Mouse (Mus musculus): ENCODE results near the gene Gdf15. TPM values are rescaled to one million over a fixed set of nuclear protein-coding genes. Genes with fewer than 3 reads are reported as not detected.

The Gdf15 gene
- polyA plus RNA-seq (2012; rRNA removed), result 5.4 and 6.6 TPM in 2 replicates

DNA sequence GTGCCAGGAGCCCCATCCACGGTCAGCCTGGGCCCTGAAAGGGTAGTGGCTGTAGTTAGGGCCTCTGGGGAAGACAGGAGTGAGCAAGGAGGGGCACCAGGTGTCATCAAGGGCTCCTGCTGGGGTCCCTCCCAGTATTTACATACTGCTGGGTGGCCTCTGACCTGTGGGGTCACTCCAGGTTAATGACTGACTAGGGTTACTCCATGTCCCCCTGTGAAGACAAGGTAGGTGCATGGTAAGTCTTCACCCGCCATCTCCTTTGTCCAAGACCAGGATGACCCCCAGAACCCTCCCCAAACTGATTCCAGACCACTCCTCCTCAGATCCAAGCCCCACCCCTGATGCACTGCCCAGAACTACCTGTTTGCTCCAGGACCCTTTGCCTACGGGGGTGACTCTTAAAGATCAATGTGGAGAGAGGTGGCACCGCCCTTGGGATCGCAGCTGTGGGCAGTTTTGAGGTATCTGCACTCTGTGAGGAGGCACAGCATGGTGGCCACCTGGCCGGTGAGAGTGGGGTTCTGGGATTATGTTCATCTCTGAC is at the start of gene Gdf15:
Gene Gdf15, minus strand, starts transcription at position 111 of the 547 bp plus-strand sequence.
- Histone ChIP-seq H3K4me3 (replicated peaks; ENCODE audit: extremely low read depth, low read depth, low read length) (no peak within 1 kb of the TSS), H3K4me1 (ENCODE audit: control insufficient read depth, insufficient read depth, low read length) (peaks cover 12% of the 10 kb centered on the region)
- no peak for TF ChIP-seq POLR2A (IDR thresholded peaks at IDR 0.05; ENCODE audit: borderline replicate concordance, extremely low read depth, low read depth, low read length)
- TF ChIP-seq CTCF (IDR thresholded peaks at IDR 0.05; ENCODE audit: insufficient read depth, low read length), result no peak
- DNase-seq, result no peak
- WGBS, result 86% methylated on average over 6 of the region's 6 CpGs

DNA sequence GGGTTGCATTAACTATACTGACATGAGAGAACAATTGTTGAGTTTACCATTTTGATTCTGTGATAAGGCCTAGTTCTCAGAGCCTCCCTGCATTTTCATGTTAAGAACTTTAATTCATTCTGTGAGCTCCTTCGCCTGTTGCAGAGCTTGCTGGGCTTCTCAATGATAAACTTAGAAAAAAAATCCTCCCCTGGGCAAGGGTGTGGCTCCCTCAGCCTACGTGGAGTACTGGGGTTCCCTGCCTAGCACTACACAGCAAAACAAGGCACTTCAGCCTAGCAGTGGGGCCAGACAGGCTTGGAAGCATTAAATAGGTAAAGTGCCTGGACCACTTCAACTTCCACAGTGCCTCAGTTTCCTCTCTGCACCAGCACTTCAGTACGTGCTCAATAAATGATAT is 49.2 kb upstream of the Gdf15 start:
- 54% methylated on average over 3 of the region's 3 CpGs for WGBS
- TF ChIP-seq CTCF (IDR thresholded peaks at IDR 0.05; ENCODE audit: insufficient read depth, low read length) (no peak), POLR2A (IDR thresholded peaks at IDR 0.05; ENCODE audit: borderline replicate concordance, extremely low read depth, low read depth, low read length) (no peak)
- Histone ChIP-seq H3K4me3 (replicated peaks; ENCODE audit: extremely low read depth, low read depth, low read length) (no peak overlapping the region), H3K4me1 (ENCODE audit: control insufficient read depth, insufficient read depth, low read length) (peaks cover 11% of the 10 kb centered on the region)
- DNase-seq, result no peak

DNA sequence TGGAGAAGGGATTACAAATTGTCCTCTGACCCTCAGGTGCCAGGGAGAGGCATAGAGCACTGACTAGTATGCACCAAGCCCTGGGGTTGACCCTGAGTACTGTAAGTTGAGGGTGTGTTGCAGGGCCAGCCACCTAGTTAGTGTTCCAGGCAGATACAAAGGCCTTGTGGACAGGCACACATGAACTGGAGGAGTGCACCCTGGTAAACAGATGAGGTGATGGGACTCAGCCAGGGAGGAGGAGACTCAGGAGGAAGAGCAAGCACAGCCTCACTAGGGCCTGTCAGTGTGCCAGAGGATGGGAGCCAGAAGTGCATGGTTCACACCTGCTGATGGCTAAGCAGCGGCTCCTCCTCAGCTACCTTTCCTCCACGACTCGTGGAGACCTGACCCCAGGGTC is 47.8 kb upstream of the Gdf15 start:
- WGBS, result 76% methylated on average over 3 of the region's 3 CpGs
- TF ChIP-seq CTCF (IDR thresholded peaks at IDR 0.05; ENCODE audit: insufficient read depth, low read length), result no peak
- TF ChIP-seq POLR2A (IDR thresholded peaks at IDR 0.05; ENCODE audit: borderline replicate concordance, extremely low read depth, low read depth, low read length), result no peak
- no peak overlapping the region for H3K4me3 ChIP-seq (replicated peaks; ENCODE audit: extremely low read depth, low read depth, low read length)
- DNase-seq, result no peak
- H3K4me1 ChIP-seq (ENCODE audit: control insufficient read depth, insufficient read depth, low read length), result peaks cover 16% of the 10 kb centered on the region

DNA sequence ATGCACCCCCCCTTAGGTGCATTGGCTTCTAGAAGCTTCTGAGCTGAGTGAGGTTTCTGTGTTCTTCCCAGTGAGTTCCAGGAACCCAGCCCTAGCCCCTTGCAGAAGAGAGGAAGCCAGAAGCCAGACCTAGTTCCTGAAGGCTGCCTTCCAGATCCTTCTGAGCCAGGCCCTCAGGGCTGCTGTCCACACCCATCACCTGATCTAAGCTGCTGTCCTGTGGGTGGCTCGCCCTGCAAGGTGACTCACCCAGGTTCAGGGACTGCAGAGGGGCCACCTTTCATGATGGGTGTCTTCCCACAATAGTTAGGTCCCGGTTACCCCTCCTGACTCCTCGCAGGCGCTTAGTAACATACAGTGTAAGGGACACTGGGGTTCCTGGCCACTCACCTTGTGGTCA is 47.1 kb upstream of the Gdf15 start:
- TF ChIP-seq POLR2A (IDR thresholded peaks at IDR 0.05; ENCODE audit: borderline replicate concordance, extremely low read depth, low read depth, low read length) (no peak), CTCF (IDR thresholded peaks at IDR 0.05; ENCODE audit: insufficient read depth, low read length) (no peak)
- Histone ChIP-seq H3K4me3 (replicated peaks; ENCODE audit: extremely low read depth, low read depth, low read length) (no peak overlapping the region), H3K4me1 (ENCODE audit: control insufficient read depth, insufficient read depth, low read length) (peaks cover 22% of the 10 kb centered on the region)
- no peak for DNase-seq
- 83% methylated on average over 4 of the region's 4 CpGs for WGBS

DNA sequence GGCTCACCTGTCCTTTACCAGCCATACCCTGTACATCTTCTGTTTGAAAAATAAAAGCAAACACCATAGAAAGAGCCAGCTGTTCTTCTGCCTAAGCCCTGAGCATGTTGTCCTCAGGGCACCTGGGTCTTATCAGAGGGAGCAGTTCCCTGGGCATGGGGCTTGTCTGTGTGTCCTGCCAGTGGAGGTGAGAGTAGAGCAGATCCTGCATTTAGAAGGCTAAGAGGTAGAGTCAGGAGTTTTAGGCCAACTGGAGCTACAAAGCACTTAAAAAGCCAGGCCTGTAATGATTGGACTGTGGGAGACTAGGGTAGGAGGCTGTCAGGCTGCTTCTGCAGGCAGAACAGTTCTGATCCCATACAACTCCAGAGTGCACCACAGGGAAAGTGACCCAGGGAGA is 46.4 kb upstream of the Gdf15 start:
- TF ChIP-seq POLR2A (IDR thresholded peaks at IDR 0.05; ENCODE audit: borderline replicate concordance, extremely low read depth, low read depth, low read length) (no peak), CTCF (IDR thresholded peaks at IDR 0.05; ENCODE audit: insufficient read depth, low read length) (no peak)
- DNase-seq, result no peak
- Histone ChIP-seq H3K4me3 (replicated peaks; ENCODE audit: extremely low read depth, low read depth, low read length) (no peak overlapping the region), H3K4me1 (ENCODE audit: control insufficient read depth, insufficient read depth, low read length) (peaks cover 28% of the 10 kb centered on the region)

DNA sequence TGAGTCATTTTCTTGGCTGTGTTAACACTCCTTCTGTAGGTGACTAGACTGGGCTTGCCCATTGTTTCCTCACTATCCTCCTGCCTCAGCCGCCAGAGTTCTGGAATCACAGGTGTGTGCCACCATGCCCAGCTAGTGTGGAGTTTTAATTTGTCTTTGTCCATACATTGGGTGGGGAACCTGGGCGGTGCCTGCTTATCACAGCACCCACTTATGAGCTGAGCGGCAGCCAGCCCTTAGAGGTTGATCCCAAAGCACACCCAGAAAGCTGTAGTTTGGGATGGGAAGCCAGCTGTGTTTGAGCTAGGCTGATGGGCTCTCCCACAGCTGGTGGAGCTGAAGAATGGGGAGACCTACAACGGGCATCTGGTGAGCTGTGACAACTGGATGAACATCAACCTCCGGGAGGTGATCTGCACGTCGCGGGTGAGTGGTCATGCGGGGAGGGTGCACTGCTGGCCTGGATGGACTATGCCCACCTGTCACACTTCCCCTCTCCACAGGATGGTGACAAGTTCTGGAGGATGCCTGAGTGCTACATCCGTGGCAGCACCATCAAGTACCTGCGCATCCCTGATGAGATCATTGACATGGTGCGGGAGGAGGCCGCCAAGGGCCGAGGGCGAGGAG is 45.3 kb upstream of the Gdf15 start:
- TF ChIP-seq POLR2A (IDR thresholded peaks at IDR 0.05; ENCODE audit: borderline replicate concordance, extremely low read depth, low read depth, low read length), result no peak
- TF ChIP-seq CTCF (IDR thresholded peaks at IDR 0.05; ENCODE audit: insufficient read depth, low read length), result no peak
- no peak for DNase-seq
- H3K4me3 ChIP-seq (replicated peaks; ENCODE audit: extremely low read depth, low read depth, low read length), result no peak overlapping the region
- 91% methylated on average over 15 of the region's 15 CpGs for WGBS
- H3K4me1 ChIP-seq (ENCODE audit: control insufficient read depth, insufficient read depth, low read length), result peaks cover 28% of the 10 kb centered on the region

DNA sequence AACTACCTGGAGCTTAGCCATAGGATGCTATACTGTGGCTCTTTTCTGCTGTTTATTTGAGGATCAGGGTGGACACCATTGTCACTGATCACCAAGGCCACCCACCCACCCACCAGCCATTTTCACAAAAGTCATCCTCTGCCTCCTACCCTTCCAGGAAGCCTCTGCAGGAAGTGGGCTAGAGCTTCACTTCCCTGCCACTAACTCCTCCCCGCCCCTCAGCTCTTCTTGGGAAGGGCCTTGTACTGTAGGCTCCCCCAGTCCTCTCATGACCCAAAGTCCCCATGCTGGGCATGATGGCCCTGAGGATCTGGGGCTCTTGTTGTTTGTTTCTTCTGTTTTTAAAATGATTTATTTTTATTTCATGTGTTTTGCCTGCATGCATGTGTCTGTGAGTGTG is 43.1 kb upstream of the Gdf15 start:
- WGBS, result 43% methylated on average over 1 of the region's 1 CpGs
- TF ChIP-seq POLR2A (IDR thresholded peaks at IDR 0.05; ENCODE audit: borderline replicate concordance, extremely low read depth, low read depth, low read length) (no peak), CTCF (IDR thresholded peaks at IDR 0.05; ENCODE audit: insufficient read depth, low read length) (no peak)
- Histone ChIP-seq H3K4me3 (replicated peaks; ENCODE audit: extremely low read depth, low read depth, low read length) (no peak overlapping the region), H3K4me1 (ENCODE audit: control insufficient read depth, insufficient read depth, low read length) (peaks cover 24% of the 10 kb centered on the region)
- no peak for DNase-seq

DNA sequence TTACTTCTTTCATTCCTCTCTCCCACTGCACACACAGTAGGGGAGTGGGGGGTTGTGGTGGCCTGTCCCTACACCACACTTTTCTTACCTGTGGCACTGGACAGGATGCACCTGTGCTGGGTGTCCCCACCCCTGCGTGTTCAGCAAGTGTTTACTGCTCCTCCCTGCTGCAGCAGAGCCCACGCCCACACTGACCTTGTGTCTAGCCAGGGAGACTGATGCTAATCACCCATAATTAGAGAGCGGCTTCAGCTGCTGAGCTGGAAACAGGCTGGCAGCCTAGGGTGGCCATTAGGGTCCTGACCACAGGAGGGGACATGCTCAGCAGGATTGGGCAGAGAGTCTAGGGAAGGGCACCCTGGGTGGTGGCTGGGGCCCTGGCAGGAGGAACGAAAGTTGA is 42.5 kb upstream of the Gdf15 start:
- no peak overlapping the region for H3K4me3 ChIP-seq (replicated peaks; ENCODE audit: extremely low read depth, low read depth, low read length)
- no peak for TF ChIP-seq POLR2A (IDR thresholded peaks at IDR 0.05; ENCODE audit: borderline replicate concordance, extremely low read depth, low read depth, low read length)
- no peak for TF ChIP-seq CTCF (IDR thresholded peaks at IDR 0.05; ENCODE audit: insufficient read depth, low read length)
- no peak for DNase-seq
- 64% methylated on average over 4 of the region's 4 CpGs for WGBS
- H3K4me1 ChIP-seq (ENCODE audit: control insufficient read depth, insufficient read depth, low read length), result peaks cover 24% of the 10 kb centered on the region

DNA sequence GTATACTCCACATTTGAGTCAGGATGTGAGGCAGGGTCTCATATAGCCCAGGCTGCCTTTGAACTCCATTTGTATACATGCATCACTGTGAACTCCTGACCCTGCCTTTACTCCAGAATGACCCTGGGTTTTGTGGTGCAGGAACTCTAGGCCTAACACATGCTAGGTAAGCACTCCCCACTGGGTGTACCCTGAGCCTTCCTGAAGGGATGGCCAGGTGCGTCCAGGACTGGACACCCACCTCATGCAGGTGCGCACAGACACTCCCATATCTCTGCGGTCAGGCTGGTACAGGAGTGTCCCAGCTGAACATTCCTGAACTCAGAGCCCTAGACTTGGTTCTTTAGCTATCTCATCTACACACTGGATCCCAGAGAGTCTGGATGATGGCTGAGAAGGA is 41.9 kb upstream of the Gdf15 start:
- DNase-seq, result no peak
- H3K4me1 ChIP-seq (ENCODE audit: control insufficient read depth, insufficient read depth, low read length), result peaks cover 22% of the 10 kb centered on the region
- peak overlapping the region; percentile 78 for H3K4me3 ChIP-seq (replicated peaks; ENCODE audit: extremely low read depth, low read depth, low read length)
- WGBS, result 64% methylated on average over 3 of the region's 3 CpGs
- no peak for TF ChIP-seq POLR2A (IDR thresholded peaks at IDR 0.05; ENCODE audit: borderline replicate concordance, extremely low read depth, low read depth, low read length)
- TF ChIP-seq CTCF (IDR thresholded peaks at IDR 0.05; ENCODE audit: insufficient read depth, low read length), result no peak

All from lung, adult 2 months (tissue).